8 mouse cellular contexts compared by ENCODE assay signal in the genomic region with DNA sequence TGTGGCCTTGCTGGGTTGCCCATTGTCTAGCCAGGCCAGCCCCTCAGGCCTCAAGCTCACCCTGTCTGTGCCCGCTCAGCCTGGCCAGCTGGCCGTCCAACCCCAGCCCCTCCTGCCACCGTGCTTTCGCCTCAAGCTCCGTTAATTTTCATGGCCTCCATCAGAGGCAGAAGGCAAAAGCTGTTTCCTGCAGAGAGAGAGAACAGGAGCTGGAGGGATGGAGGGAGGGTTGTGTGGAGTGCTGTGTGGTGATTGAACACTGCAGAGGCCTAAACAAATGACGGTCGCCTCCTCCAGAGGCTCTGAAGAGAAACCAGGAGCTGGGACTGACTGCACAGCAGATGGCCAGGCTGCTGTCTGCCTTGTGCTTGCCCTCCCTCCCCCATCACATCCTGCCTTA.
DNase-seq lines count a peak whose midpoint lies in the region; ATAC-seq and TF ChIP-seq lines count a peak whose summit lies in the region.

No protein-coding gene starts in this region.

- no peak for TF ChIP-seq CTCF in cortical plate, adult 2 months (IDR thresholded peaks at IDR 0.05; ENCODE audit: extremely low read depth, insufficient read depth, low read length)
- TF ChIP-seq CTCF in lung, adult 2 months (IDR thresholded peaks at IDR 0.05; ENCODE audit: insufficient read depth, low read length), result no peak

- peak; percentile 81 for ATAC-seq in kidney, embryonic 16.5 days (ENCODE audit: low FRiP score, low TSS enrichment)
- ATAC-seq in hindbrain, embryonic 12.5 days (ENCODE audit: low FRiP score), result peak; percentile 55; the same call in 1 of the 2 replicates
- ATAC-seq in midbrain, embryonic 16.5 days, result peak; percentile 29; the same call in 1 of the 2 replicates

- H3K27ac ChIP-seq in kidney, embryonic 16.5 days (ENCODE audit: low read length), result peak overlapping the region; percentile 84
- peak overlapping the region; percentile 67 for H3K27ac ChIP-seq in cortical plate, adult 2 months (ENCODE audit: insufficient read depth, low read length)
- H3K27ac ChIP-seq in hindbrain, embryonic 12.5 days, result peak overlapping the region; percentile 86
- H3K27ac ChIP-seq in midbrain, embryonic 16.5 days (ENCODE audit: low read length), result peak overlapping the region; percentile 81

- DNase-seq in kidney, postnatal 25 days, result no peak
- no peak for DNase-seq in adipocyte (ENCODE audit: low spot score)
- no peak for DNase-seq in lung, adult 2 months
- no peak for DNase-seq in natural killer cell, adult 2 months (ENCODE audit: low spot score in 2 of 2)

- WGBS in kidney, embryonic 16.5 days, result 18% methylated on average over 7 of the region's 7 CpGs
- WGBS in hindbrain, embryonic 12.5 days, result 45% methylated on average over 7 of the region's 7 CpGs
- WGBS in midbrain, embryonic 16.5 days, result 18% methylated on average over 7 of the region's 7 CpGs
- 60% methylated on average over 7 of the region's 7 CpGs for WGBS in lung, adult 2 months

- H3K36me3 ChIP-seq in kidney, embryonic 16.5 days (ENCODE audit: insufficient read depth, low read length), result peaks cover 9% of the 10 kb centered on the region
- H3K36me3 ChIP-seq in hindbrain, embryonic 12.5 days, result peaks cover 26% of the 10 kb centered on the region; the same call in 1 of the 2 replicates
- no peaks in the 10 kb centered on the region for H3K36me3 ChIP-seq in midbrain, embryonic 16.5 days (ENCODE audit: control insufficient read depth, insufficient read depth, low read length)

- no peak overlapping the region for H3K4me2 ChIP-seq in kidney, embryonic 16.5 days (replicated peaks; ENCODE audit: low read depth, low read length)
- H3K4me2 ChIP-seq in hindbrain, embryonic 12.5 days (replicated peaks), result no peak overlapping the region
- H3K4me2 ChIP-seq in midbrain, embryonic 16.5 days (ENCODE audit: low read length), result no peak overlapping the region; the same call in 1 of the 2 replicates

- H3K4me1 ChIP-seq in kidney, embryonic 16.5 days (ENCODE audit: insufficient read depth, low read length), result peaks cover 68% of the 10 kb centered on the region
- H3K4me1 ChIP-seq in cortical plate, adult 2 months (ENCODE audit: control insufficient read depth, insufficient read depth, low read length), result peaks cover 11% of the 10 kb centered on the region
- peaks cover 72% of the 10 kb centered on the region for H3K4me1 ChIP-seq in hindbrain, embryonic 12.5 days
- peaks cover 58% of the 10 kb centered on the region for H3K4me1 ChIP-seq in midbrain, embryonic 16.5 days (ENCODE audit: control insufficient read depth, insufficient read depth, low read length)
- H3K4me1 ChIP-seq in lung, adult 2 months (ENCODE audit: control insufficient read depth, insufficient read depth, low read length), result peaks cover 28% of the 10 kb centered on the region

- no peak; the same call in 1 of the 2 replicates for TF ChIP-seq POLR2A in cortical plate, adult 2 months (IDR thresholded peaks at IDR 0.05; ENCODE audit: extremely low read depth, insufficient read depth, low read length)
- no peak for TF ChIP-seq POLR2A in lung, adult 2 months (IDR thresholded peaks at IDR 0.05; ENCODE audit: borderline replicate concordance, extremely low read depth, low read depth, low read length)

- no peaks in the 10 kb centered on the region for H3K9me3 ChIP-seq in kidney, embryonic 16.5 days (ENCODE audit: low read length)
- H3K9me3 ChIP-seq in hindbrain, embryonic 12.5 days (replicated peaks), result no peaks in the 10 kb centered on the region
- no peaks in the 10 kb centered on the region for H3K9me3 ChIP-seq in midbrain, embryonic 16.5 days (replicated peaks; ENCODE audit: control insufficient read depth, low read length, poor library complexity, severe bottlenecking)

- no peaks in the 10 kb centered on the region for H3K27me3 ChIP-seq in kidney, embryonic 16.5 days (ENCODE audit: insufficient read depth, low read length)
- no peaks in the 10 kb centered on the region for H3K27me3 ChIP-seq in hindbrain, embryonic 12.5 days
- no peaks in the 10 kb centered on the region for H3K27me3 ChIP-seq in midbrain, embryonic 16.5 days (ENCODE audit: control insufficient read depth, insufficient read depth, low read depth, low read length)

- H3K9ac ChIP-seq in kidney, embryonic 16.5 days (replicated peaks; ENCODE audit: low read length), result no peak overlapping the region
- H3K9ac ChIP-seq in hindbrain, embryonic 12.5 days, result 0 out of 2 replicates have a peak overlapping the region, but pooled peaks have one; percentile 36
- H3K9ac ChIP-seq in midbrain, embryonic 16.5 days (ENCODE audit: low read depth, low read length), result peak overlapping the region; percentile 41

- no peak overlapping the region for H3K4me3 ChIP-seq in kidney, embryonic 16.5 days (ENCODE audit: low read length)
- no peak overlapping the region for H3K4me3 ChIP-seq in cortical plate, adult 2 months (ENCODE audit: insufficient read depth, low read length)
- no peak overlapping the region for H3K4me3 ChIP-seq in hindbrain, embryonic 12.5 days
- H3K4me3 ChIP-seq in midbrain, embryonic 16.5 days (ENCODE audit: low read depth, low read length), result no peak overlapping the region
- H3K4me3 ChIP-seq in lung, adult 2 months (replicated peaks; ENCODE audit: extremely low read depth, low read depth, low read length), result no peak overlapping the region

Comparison
In these comparisons a context has a peak if more than half of its experiments do, and no peak if none do; other contexts are left out.
1. ATAC-seq: peak in every context shown above with its lines; median percentile 81 in kidney, embryonic 16.5 days; 55 in hindbrain, embryonic 12.5 days; 29 in midbrain, embryonic 16.5 days.